Mouse (Mus musculus) liver, embryonic 11.5 days (tissue): ENCODE data around the gene Asb16. TPM values are rescaled to one million over a fixed set of nuclear protein-coding genes. Genes with fewer than 3 reads are reported as not detected.
A peak's percentile ranks its signal among the peaks of the same experiment; 100 is the strongest.
"Not testable (repeated sequence)": the region's sequence is repeated elsewhere in the genome, so short reads cannot be mapped to it uniquely, and the experiment has no call there.

Source experiments
- ATAC-seq: fragments of 200-750 bp; cut with Nextera tagmentation; replicated peaks from 2 replicates; pipeline ENCODE4 v1.8.0; 2017; ENCODE audit warnings: moderate number of reproducible peaks, mild to moderate bottlenecking, moderate TSS enrichment, moderate library complexity; ENCODE audit not compliant: low FRiP score
- DNase-seq: peaks from one replicate; pipeline ENCODE4 v3.0.0-alpha.2; 2017; ENCODE audit warnings: low spot score
- H3K27ac ChIP-seq: fragments of 300-500 bp; sonication (generic); 2 replicates; pipeline ENCODE4 v1.5.1; 2014; ENCODE audit warnings: mild to moderate bottlenecking, low read depth, low read length, control low read depth
- H3K27me3 ChIP-seq: fragments of 300-500 bp; sonication (generic); replicated peaks from 2 replicates; pipeline ENCODE4 v1.6.1; 2014; ENCODE audit warnings: low read length, mixed read lengths; ENCODE audit not compliant: control insufficient read depth, insufficient read depth
- H3K36me3 ChIP-seq: fragments of 300-500 bp; sonication (generic); 2 replicates; pipeline ENCODE4 v1.6.1; 2014; ENCODE audit warnings: mild to moderate bottlenecking, low read length, moderate library complexity, mixed read lengths; ENCODE audit not compliant: control insufficient read depth, insufficient read depth
- H3K4me1 ChIP-seq: fragments of 300-500 bp; sonication (generic); replicated peaks from 2 replicates; pipeline ENCODE4 v1.6.1; 2014; ENCODE audit warnings: low read length, mixed read lengths; ENCODE audit not compliant: control insufficient read depth, insufficient read depth
- H3K4me2 ChIP-seq: fragments of 300-500 bp; sonication (generic); 2 replicates; pipeline ENCODE4 v1.6.1; 2014; ENCODE audit warnings: mild to moderate bottlenecking, control low read depth, moderate library complexity
- H3K4me3 ChIP-seq: fragments of 300-500 bp; sonication (generic); 2 replicates; pipeline ENCODE4 v1.5.1; 2014; ENCODE audit warnings: low read depth, low read length, control low read depth
- H3K9ac ChIP-seq: fragments of 300-500 bp; sonication (generic); 2 replicates; pipeline ENCODE4 v1.6.1; 2014; ENCODE audit warnings: low read depth, low read length, control low read depth
- H3K9me3 ChIP-seq: fragments of 300-500 bp; sonication (generic); 2 replicates; pipeline ENCODE4 v1.6.1; 2016; ENCODE audit warnings: low read length, inconsistent platforms, mixed read lengths; ENCODE audit not compliant: control insufficient read depth
- WGBS: fragments of 180-500 bp; shearing (Covaris S2); extraction: QIAGEN DNeasy Blood & Tissue Kit; methylation state at CpG from one replicate; pipeline ENCODE4 v1.1.7; 2014; 5-methylcytosine and 5-hydroxymethylcytosine counted together
- polyA plus RNA-seq: library from polyadenylated mRNA; unstranded; fragments of >200 nt; fragmentation: Nextera tagmentation; extraction: Ambion mirVana; gene quantifications from 2 replicates; pipeline ENCODE4 v1.2.1, GENCODE M21; 2014

Gene Asb16
- polyA plus RNA-seq, 1 experiment from 2014 or later = 0.05 TPM

DNA sequence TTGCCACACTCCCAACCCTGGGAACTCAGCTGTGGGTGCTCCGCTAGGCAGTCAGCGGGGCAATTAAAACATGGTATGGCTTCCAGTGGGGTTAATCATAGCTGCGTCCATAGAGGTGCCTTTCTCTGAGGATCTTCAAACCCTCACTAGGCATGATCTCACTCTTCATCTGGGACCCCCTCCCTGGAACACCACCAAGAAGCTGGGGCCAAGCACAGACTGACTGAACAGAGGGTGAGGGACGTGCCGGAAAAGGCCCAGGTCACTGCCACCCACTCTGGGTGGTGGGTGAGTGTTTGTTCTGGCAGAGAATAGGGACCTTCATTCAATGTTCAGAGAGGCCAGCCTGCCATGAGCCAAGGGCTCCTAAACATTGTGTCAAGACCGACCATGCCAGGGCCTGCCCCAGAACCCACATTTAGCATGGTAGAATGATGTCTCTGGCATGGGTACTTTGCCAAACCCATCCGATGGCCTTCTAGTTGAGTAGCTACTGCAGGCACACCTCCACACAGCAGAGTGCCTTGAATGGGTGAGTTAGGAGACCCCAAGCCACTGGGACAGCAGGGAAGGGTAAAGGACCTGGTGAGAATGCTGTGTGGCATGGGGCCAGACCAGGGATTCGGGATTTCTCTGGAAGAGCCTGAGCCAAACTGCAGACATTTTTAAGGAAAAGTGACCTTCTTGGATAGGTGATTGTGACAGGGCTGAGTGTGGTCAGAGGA, 1.8 kb upstream of the Asb16 start:
- peaks cover 5% of the 10 kb centered on the region for H3K36me3 ChIP-seq
- 0 out of 2 replicates have a peak overlapping the region, but pooled peaks have one; percentile 12 for H3K4me2 ChIP-seq
- no peaks in the 10 kb centered on the region for H3K9me3 ChIP-seq
- H3K4me1 ChIP-seq = peaks cover 2% of the 10 kb centered on the region; the same call in 1 of the 2 replicates
- no peaks in the 10 kb centered on the region for H3K27me3 ChIP-seq
- WGBS = 90% methylated on average over 8 of the region's 8 CpGs
- DNase-seq (no peak), ATAC-seq (no peak)
- no peak overlapping the region for H3K27ac ChIP-seq
- H3K4me3 ChIP-seq = no peak overlapping the region
- H3K9ac ChIP-seq = no peak overlapping the region

DNA sequence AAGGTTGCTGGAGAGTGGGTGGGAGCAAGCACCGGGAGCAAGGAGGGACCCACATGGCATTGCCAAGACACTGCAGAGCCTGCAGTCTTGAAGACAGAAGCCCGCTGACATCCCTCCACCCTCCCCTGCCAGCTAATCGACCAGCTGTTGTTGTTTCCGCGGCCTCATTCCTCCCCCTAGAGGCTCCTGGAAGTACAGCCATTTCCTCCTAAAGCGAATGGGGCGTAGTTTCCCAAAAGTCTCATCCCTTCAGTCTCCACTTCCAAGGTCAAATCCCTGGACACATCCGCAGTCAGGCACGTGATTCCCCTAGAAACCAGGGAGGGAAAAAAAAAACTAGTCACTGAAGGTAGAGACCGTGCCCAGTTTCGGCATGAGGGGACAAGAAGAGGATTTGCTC, 1.1 kb upstream of the Asb16 start:
- peak; percentile 67 for DNase-seq
- peak; percentile 49; the same call in 1 of the 2 replicates for ATAC-seq
- Histone ChIP-seq H3K4me2 (0 out of 2 replicates have a peak overlapping the region, but pooled peaks have one; percentile 12), H3K27me3 (no peaks in the 10 kb centered on the region), H3K27ac (no peak overlapping the region), H3K9ac (no peak overlapping the region), H3K36me3 (peaks cover 5% of the 10 kb centered on the region; the same call in 1 of the 2 replicates), H3K4me3 (no peak overlapping the region), H3K9me3 (no peaks in the 10 kb centered on the region), H3K4me1 (peaks cover 2% of the 10 kb centered on the region; the same call in 1 of the 2 replicates)
- 7% methylated on average over 11 of the region's 11 CpGs for WGBS

DNA sequence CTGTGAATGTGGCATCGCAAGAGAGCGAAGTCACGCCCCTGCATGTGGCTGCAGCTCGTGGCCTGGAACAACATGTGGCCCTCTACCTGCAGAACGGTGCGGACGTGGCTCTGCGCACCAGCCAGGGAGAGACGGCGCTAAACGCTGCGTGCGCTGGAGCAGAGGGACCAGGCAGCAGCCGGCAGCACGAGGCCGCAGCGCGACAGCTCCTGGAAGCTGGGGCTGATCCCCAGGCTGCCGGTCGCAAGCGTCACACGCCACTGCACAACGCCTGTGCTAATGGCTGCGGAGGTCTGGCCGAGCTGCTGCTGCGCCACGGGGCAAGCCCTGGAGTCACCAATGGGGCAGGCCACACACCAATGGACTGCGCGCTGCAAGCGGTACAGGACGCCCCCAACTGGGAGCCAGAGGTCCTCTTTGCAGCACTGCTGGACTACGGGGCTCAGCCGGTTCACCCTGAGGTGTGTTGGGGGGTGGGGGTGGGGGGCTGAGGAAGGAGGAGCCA, 7.9 kb downstream of the Asb16 start:
- Histone ChIP-seq H3K4me3 (peak overlapping the region; percentile 52), H3K27ac (no peak overlapping the region; the same call in 1 of the 2 replicates), H3K9ac (peak overlapping the region; percentile 71), H3K4me1 (peaks cover 11% of the 10 kb centered on the region), H3K4me2 (peak overlapping the region; percentile 87), H3K9me3 (no peaks in the 10 kb centered on the region), H3K36me3 (no peaks in the 10 kb centered on the region), H3K27me3 (no peaks in the 10 kb centered on the region)
- WGBS = 3% methylated on average over 33 of the region's 33 CpGs
- DNase-seq (peak; percentile 70), ATAC-seq (peak; percentile 68)

DNA sequence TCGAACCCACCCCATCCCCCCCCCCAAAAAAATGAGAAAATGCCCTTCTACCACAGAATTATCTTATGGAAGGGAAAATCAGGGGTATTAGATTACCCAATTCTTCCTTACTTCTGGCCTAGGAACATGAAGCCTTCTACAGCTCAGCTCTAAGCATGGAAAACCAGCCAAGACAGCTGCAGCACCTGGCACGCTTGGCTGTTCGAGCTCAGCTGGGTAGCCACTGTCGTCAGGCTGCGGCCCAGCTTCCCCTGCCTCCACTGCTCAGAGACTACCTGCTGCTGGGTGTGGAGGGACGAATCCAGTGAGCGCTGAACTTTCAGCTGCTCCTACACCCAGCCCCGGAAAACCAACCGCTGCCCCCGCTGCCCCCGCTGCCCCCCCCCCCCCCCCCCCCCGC, 9.2 kb downstream of the Asb16 start:
- Histone ChIP-seq H3K9me3 (no peaks in the 10 kb centered on the region), H3K4me1 (peaks cover 11% of the 10 kb centered on the region), H3K27ac (no peak overlapping the region), H3K36me3 (no peaks in the 10 kb centered on the region), H3K27me3 (no peaks in the 10 kb centered on the region), H3K4me3 (no peak overlapping the region), H3K9ac (no peak overlapping the region), H3K4me2 (no peak overlapping the region)
- no peak for DNase-seq
- no peak for ATAC-seq
- 79% methylated on average over 10 of the region's 12 CpGs for WGBS

DNA sequence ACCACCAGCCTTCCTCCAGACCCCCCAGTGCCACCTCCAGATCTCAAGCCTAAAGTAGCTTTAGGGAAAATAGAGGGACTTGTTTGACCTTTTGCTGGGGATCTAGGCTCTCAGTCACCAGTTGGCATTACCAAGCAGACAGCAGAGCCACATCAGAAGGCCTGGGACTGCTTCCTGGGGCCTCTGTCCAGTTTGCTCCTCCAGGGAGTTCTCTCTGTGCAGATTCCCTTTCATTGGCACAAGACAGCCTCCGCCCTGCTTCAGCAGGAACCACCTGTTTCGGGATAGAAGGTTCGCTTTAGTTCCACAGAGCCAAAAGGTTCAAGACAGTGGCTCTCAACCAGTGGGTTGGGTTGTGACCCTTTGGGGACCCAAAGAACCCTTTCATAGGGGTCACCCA, 11.1 kb downstream of the Asb16 start:
- H3K36me3 ChIP-seq = no peaks in the 10 kb centered on the region
- ATAC-seq (no peak), DNase-seq (no peak)
- peaks cover 11% of the 10 kb centered on the region for H3K4me1 ChIP-seq
- H3K27ac ChIP-seq = no peak overlapping the region
- WGBS = 87% methylated on average over 3 of the region's 3 CpGs
- no peaks in the 10 kb centered on the region for H3K9me3 ChIP-seq
- no peaks in the 10 kb centered on the region for H3K27me3 ChIP-seq
- no peak overlapping the region for H3K4me3 ChIP-seq
- no peak overlapping the region for H3K4me2 ChIP-seq
- no peak overlapping the region for H3K9ac ChIP-seq

DNA sequence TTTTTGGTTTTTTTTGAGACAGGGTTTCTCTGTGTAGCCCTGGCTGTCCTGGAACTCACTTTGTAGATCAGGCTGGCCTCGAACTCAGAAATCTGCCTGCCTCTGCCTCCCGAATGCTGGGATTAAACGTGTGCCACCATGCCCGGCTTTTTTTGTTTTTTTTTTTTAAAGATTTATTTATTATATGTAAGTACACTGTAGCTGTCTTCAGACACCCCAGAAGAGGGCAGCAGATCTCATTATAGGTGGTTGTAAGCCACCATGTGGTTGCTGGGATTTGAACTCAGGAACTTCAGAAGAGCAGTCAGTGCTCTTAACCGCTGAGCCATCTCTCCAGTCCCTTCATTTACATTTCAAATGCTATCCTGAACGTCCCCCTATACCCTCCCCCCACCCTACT, 11.7 kb downstream of the Asb16 start:
- H3K27ac ChIP-seq, ATAC-seq, H3K36me3 ChIP-seq, H3K27me3 ChIP-seq, H3K9ac ChIP-seq, DNase-seq, H3K4me3 ChIP-seq, H3K9me3 ChIP-seq, H3K4me2 ChIP-seq: not testable (repeated sequence)
- peaks cover 11% of the 10 kb centered on the region for H3K4me1 ChIP-seq
- WGBS = 66% methylated on average over 6 of the region's 6 CpGs

DNA sequence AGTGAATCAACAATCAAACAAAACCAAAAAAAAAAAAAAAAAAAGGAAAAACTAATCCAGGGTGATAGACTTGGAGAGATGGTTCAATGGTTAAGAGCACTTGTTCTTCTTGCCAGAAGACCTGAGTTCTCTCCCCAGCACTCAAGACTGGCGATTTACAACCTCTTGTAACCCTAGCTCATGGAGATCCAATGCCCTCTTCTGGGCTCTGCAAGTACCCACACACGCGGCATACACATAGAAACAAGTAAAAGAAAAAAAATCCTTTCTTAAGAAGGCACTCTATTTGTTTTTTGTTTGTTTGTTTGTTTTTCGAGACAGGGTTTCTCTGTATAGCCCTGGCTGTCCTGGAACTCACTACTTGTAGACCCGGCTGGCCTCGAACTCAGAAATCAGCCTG, 15.4 kb downstream of the Asb16 start:
- H3K4me1 ChIP-seq = peaks cover 12% of the 10 kb centered on the region
- no peak overlapping the region; the same call in 1 of the 2 replicates for H3K27ac ChIP-seq
- H3K4me2 ChIP-seq = peak overlapping the region; percentile 52
- H3K9me3 ChIP-seq = no peaks in the 10 kb centered on the region
- H3K36me3 ChIP-seq = peaks cover 12% of the 10 kb centered on the region
- peak overlapping the region; percentile 65 for H3K4me3 ChIP-seq
- WGBS = 75% methylated on average over 6 of the region's 6 CpGs
- H3K9ac ChIP-seq = no peak overlapping the region
- no peak for DNase-seq
- ATAC-seq = no peak
- H3K27me3 ChIP-seq = no peaks in the 10 kb centered on the region

DNA sequence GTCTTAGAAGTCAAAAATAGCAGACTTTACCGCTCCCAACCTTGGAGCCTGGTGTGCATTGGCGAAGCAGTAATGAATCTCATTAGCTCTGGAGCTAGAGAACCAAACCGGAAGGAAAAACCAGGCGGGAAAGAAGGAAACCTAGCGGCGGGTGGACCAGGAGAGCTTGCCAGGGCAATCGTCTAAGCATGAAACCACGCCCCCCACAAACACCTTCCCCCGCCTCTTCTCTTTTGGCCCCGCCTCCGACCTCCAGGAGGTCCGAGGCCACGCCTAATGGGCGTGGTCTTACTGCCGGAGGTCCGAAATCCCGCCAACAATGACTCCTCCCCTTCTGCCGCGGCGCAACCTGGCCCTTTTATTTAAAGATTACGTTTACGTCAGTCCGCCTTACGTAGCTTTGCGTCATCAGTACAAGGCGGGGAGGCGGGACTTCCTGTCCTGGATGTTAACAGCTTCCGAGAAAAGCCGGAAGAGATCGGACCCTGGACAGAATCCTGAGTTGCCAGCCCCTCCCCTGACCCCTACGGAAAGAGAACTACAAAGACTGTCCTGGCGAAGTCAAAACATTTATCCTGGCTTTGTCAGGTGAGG, 16.1 kb downstream of the Asb16 start, which contains the start of gene Tmub2:
Gene Tmub2, plus strand, starts transcription at position 431 of the 594 bp plus-strand sequence.
- H3K9me3 ChIP-seq = no peaks in the 10 kb centered on the region
- H3K9ac ChIP-seq = peak within 1 kb of the TSS; percentile 68
- H3K27me3 ChIP-seq = no peaks in the 10 kb centered on the region
- WGBS = under 1% methylated on average over 32 of the region's 32 CpGs
- DNase-seq (peak; percentile 94), ATAC-seq (peak; percentile 88)
- peak within 1 kb of the TSS; percentile 75 for H3K4me2 ChIP-seq
- H3K4me3 ChIP-seq = peak within 1 kb of the TSS; percentile 65
- peaks cover 12% of the 10 kb centered on the region for H3K4me1 ChIP-seq
- peaks cover 12% of the 10 kb centered on the region for H3K36me3 ChIP-seq
- peak within 1 kb of the TSS; percentile 44 for H3K27ac ChIP-seq
